Mouse (Mus musculus): Measurements from ENCODE around the gene Gm10197. TPM values are rescaled to one million over a fixed set of nuclear protein-coding genes. Genes with fewer than 3 reads are reported as not detected.
A peak's percentile ranks its signal among the peaks of the same experiment; 100 is the strongest.

The Gm10197 gene
- polyA plus RNA-seq, 1 experiment from 2014 or later = not detected

DNA sequence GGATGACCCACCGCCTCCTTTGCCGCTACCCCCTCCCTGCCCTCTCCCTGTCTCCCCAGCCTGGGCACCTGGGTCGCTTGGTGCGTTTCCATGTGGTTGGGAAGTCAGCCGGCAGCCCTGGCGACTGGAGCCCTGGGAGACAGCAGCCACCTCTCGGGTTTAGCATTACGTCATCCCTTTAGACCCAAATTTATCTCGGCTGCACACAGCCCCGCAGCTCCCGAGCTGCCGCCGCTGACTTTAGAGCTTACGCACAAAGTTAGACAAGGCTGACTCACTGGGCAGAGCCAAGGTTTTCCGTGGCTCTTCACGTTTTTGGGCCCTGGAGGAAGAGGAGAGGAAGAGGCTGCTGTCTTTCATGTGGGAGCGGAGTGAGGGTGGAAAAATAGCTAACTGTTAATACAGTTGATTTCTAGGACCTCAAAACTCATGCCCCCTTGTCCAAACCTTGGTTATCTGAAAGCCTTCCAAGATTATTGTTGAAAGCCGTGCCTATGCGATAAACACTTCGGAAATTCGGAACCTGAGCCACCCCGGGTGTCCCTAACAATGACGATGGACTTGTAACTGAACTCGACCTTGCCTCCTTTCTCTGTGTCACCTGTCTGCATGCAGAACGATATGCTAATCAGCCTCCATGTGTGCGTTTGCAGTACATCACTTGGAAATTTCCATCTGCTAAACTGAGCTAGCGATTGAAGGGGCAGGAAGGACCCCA, 45.8 kb downstream of the Gm10197 start:
- Histone ChIP-seq H3K9ac (replicated peaks) (peak overlapping the region; percentile 44), H3K27ac (replicated peaks) (peak overlapping the region; percentile 69), H3K36me3 (no peaks in the 10 kb centered on the region), H3K4me3 (replicated peaks) (peak overlapping the region; percentile 30), H3K9me3 (replicated peaks) (no peaks in the 10 kb centered on the region), H3K4me2 (peak overlapping the region; percentile 58), H3K4me1 (peaks cover 41% of the 10 kb centered on the region), H3K27me3 (replicated peaks) (no peaks in the 10 kb centered on the region)
- 11% methylated on average over 27 of the region's 27 CpGs for WGBS
- ATAC-seq (ENCODE audit: low FRiP score) = no peak

DNA sequence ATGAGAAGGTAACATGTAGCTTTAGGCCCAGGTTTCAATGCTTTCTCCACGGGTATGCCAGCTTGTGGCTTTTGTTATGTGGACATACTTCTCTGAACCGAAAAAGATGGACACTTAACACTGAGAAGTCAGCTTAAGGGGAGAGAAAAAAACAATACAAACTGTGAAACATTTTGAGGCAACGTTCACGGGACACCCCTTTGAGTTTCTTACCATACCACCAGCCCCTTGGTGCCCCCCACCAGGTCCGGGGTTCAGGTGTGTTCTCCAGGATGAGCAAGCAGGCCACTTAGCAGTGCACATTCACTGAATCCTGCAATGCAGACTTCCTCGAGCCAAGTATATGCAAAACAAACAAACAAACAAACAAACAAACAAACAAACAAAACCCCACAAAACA, 46.7 kb downstream of the Gm10197 start:
- H3K4me1 ChIP-seq = peaks cover 37% of the 10 kb centered on the region
- 63% methylated on average over 6 of the region's 6 CpGs for WGBS
- ATAC-seq (ENCODE audit: low FRiP score) = no peak

DNA sequence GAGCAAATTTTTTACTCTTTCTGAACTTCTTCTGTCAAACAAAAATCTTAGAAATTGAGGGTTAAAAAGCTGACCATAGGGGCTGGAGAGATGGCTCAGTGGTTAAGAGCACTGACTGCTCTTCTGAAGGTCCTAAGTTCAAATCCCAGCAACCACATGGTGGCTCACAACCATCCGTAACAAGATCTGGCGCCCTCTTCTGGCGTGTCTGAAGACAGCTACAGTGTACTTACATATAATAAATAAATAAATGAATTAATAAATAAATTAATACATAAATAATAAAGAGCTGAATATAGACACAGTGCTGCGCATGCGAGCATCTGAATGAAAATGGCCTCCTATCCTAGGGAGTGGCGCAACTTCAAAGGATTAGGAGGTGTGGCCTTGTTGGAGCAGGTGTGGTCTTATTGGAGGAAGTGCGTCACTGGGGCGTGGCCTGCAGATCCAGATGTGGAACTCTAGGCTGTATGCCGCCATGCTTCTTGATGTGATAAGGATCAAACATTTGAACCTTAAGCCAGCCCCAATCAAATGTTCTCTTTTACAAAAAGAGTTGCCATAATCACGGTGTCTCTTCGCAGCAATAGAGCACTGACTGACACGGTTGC, 49.0 kb downstream of the Gm10197 start:
- H3K36me3 ChIP-seq = no peaks in the 10 kb centered on the region
- no peaks in the 10 kb centered on the region for H3K9me3 ChIP-seq (replicated peaks)
- no peak for ATAC-seq (ENCODE audit: low FRiP score)
- no peaks in the 10 kb centered on the region for H3K27me3 ChIP-seq (replicated peaks)
- peaks cover 46% of the 10 kb centered on the region for H3K4me1 ChIP-seq
- 95% methylated on average over 12 of the region's 12 CpGs for WGBS
- H3K4me3 ChIP-seq (replicated peaks) = no peak overlapping the region
- no peak overlapping the region for H3K27ac ChIP-seq (replicated peaks)
- H3K4me2 ChIP-seq = no peak overlapping the region
- H3K9ac ChIP-seq (replicated peaks) = no peak overlapping the region

More for the DNA sequence above, 46.7 kb downstream of the Gm10197 start:
- Histone ChIP-seq H3K9me3 (replicated peaks) (no peaks in the 10 kb centered on the region), H3K27ac (replicated peaks) (no peak overlapping the region), H3K27me3 (replicated peaks) (no peaks in the 10 kb centered on the region), H3K4me2 (no peak overlapping the region), H3K36me3 (no peaks in the 10 kb centered on the region), H3K4me3 (replicated peaks) (no peak overlapping the region), H3K9ac (replicated peaks) (no peak overlapping the region)

Other genes starting within 250 kb of the Gm10197 start
- gene Add3, start 231.3 kb downstream of the Gm10197 start, polyA plus RNA-seq (2015; fragmentation: Nextera tagmentation; extraction: Ambion mirVana) = 40.2 and 50.1 TPM in 2 replicates
- 40.0 and 40.8 TPM in 2 replicates for gene Mxi1, start 61.2 kb downstream of the Gm10197 start, polyA plus RNA-seq (2015; fragmentation: Nextera tagmentation; extraction: Ambion mirVana)
- 29.3 and 31.6 TPM in 2 replicates for gene Smndc1, start 18.8 kb upstream of the Gm10197 start, polyA plus RNA-seq (2015; fragmentation: Nextera tagmentation; extraction: Ambion mirVana)
- 3.8 and 6.5 TPM in 2 replicates for gene Dusp5, start 157.3 kb upstream of the Gm10197 start, polyA plus RNA-seq (2015; fragmentation: Nextera tagmentation; extraction: Ambion mirVana)
- 220 and 221 TPM in 2 replicates for gene Nutf2-ps1, start 217.3 kb upstream of the Gm10197 start, polyA plus RNA-seq (2015; fragmentation: Nextera tagmentation; extraction: Ambion mirVana)
- gene Smc3, start 228.6 kb upstream of the Gm10197 start, polyA plus RNA-seq (2015; fragmentation: Nextera tagmentation; extraction: Ambion mirVana) = 49.9 and 56.9 TPM in 2 replicates

All from neural tube, embryonic 15.5 days (tissue).